Mouse (Mus musculus): ENCODE data around the gene Sult3a2. TPM values are rescaled to one million over a fixed set of nuclear protein-coding genes. Genes with fewer than 3 reads are reported as not detected.

The Sult3a2 gene
- not detected for polyA plus RNA-seq (2015; fragmentation: Illumina TruSeq; extraction: RNeasy Lipid Tissue Mini Kit (QIAGEN cat#74804); ENCODE audit: insufficient read depth, low replicate concordance)

GRCm38 (mm10) chr10:33786604-33787003 is at the start of gene Sult3a2:
TSS of gene Sult3a2 (minus strand) at chr10:33786704.

Other genes with a start within 250 kb of the Sult3a2 start
- gene Clvs2, start 161.9 kb downstream of the Sult3a2 start, polyA plus RNA-seq (2015; fragmentation: Illumina TruSeq; extraction: RNeasy Lipid Tissue Mini Kit (QIAGEN cat#74804); ENCODE audit: insufficient read depth, low replicate concordance) = not detected
- not detected for gene Sult3a1, start 71.0 kb upstream of the Sult3a2 start, polyA plus RNA-seq (2015; fragmentation: Illumina TruSeq; extraction: RNeasy Lipid Tissue Mini Kit (QIAGEN cat#74804); ENCODE audit: insufficient read depth, low replicate concordance)
- not detected for gene Rsph4a, start 118.4 kb upstream of the Sult3a2 start, polyA plus RNA-seq (2015; fragmentation: Illumina TruSeq; extraction: RNeasy Lipid Tissue Mini Kit (QIAGEN cat#74804); ENCODE audit: insufficient read depth, low replicate concordance)
- 78.5 TPM for gene Zup1, start 164.6 kb upstream of the Sult3a2 start, polyA plus RNA-seq (2015; fragmentation: Illumina TruSeq; extraction: RNeasy Lipid Tissue Mini Kit (QIAGEN cat#74804); ENCODE audit: insufficient read depth, low replicate concordance)
- gene Rwdd1, start 232.9 kb upstream of the Sult3a2 start, polyA plus RNA-seq (2015; fragmentation: Illumina TruSeq; extraction: RNeasy Lipid Tissue Mini Kit (QIAGEN cat#74804); ENCODE audit: insufficient read depth, low replicate concordance) = 89.8 TPM

Measured in spleen, adult 10 weeks (tissue).